Mouse (Mus musculus) hindlimb bud, embryonic 11.5 days (tissue): ENCODE data around the gene Hdhd5.

ENCODE experiments used
- DNase-seq: peaks from one replicate; pipeline ENCODE4 v3.0.0-alpha.2; 2012; ENCODE audit warnings: low read depth, low spot score; ENCODE audit errors: extremely low spot score

Hdhd5 gene

DNA sequence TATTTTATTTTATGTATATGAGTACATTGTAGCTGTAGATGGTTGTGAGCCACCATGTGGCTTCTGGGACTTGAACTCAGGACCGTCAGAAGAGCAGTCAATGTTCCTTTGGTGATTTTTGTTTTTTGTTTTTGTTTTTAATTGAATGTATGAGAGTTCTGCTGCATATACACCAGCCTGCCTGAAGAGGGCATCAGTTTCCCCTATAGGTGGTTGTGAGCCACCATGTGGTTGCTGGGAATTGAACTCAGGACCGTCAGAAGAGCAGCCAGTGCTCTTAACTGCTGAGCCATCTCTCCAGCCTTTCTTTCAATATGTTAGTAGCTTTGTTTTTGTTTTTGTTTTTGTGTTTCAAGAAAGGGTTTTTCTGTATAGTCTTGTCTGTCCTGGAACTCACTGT is 5.2 kb upstream of the Hdhd5 start:
- no peak for DNase-seq

DNA sequence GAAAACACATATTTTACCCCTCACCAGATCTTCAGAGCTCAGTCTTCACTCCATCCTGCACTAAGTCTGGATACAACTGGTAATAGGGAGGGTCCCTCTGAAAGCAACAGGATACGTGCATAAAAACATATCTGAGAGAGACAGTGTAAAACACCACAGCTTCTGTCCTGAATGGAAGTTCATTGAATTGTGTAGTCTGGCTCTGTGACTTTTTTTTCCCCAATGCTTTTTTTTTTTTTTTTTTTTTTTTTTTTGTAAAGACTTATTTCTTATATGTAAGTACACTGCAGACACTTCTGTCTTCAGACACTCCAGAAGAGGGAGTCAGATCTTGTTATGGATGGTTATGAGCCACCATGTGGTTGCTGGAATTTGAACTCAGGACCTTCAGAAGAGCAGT is 1.5 kb upstream of the Hdhd5 start:
- DNase-seq = no peak

DNA sequence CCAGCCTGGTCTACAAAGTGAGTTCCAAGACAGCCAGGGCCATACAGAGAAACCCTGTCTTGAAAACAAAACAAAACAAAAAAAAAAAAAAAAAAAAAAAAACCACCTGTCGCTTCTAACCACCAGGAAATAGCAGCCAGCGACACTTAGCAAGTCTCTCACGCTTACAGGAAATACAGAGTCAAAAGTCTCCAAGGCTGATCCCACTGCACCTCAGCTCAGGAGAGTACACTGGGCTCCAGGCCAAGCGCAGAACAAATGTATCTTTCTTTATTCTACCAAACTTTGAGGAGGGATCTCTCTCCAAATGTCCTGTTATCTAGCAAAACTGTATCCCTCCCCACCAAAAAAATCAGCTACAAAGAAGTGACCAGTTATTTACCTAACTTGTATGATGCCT is 2.0 kb downstream of the Hdhd5 start:
- no peak for DNase-seq

DNA sequence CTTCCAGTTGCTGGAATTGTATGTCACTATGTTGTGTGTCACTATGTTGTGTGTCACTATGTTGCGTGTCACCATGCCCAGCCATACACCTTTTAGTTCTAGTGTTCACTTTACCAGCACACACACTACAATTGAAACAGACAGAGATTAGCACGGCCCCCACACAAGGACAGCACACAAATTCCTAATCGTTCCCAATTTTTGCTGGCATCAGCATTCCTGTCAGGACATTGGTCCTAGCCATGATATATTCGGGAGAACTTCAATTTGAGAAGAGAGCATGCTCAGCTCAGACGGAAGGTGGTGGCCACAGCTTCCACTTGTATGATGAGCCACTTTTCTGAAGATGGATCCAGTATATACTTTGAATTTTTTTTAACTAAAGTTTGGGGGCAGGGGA is 6.3 kb downstream of the Hdhd5 start:
- no peak for DNase-seq

DNA sequence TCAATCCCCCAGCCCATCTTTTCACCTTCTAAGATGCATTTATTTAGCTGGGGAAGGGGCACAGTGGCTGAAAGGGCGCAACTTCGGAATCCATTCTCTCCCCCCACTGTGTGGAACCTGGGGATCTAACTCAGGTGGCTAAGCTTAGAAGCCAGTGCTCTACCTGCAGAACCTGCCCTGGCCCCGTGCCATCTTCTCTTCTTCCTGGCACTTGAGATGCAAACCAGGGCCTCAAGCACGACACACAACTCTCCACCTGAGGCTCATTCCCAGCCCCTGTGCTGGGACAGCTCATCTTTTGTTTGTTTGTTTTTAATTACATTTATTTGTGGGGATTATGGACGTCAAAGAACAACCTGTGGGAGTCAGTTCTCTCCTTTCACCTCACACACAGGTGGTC is 11.5 kb downstream of the Hdhd5 start:
- DNase-seq = no peak

DNA sequence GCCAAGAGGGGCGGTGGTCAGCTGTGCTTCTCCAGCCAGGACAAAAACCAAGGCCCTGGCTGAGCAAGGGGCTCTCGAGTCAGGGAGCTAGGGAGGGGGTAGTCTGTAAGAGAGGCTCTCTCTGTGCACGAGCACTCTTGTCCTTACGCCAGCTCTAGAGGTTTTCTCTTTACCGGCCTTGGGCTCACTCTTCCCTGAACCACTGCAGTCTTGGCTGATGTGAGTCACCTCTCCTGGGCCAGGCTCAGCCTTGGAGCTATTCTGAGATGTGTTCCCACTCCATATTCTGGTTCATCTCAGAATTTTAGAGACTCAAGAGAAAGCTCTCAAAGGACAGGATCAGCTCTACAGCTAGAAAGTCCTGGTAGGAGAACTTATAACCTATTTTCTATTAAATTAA is 13.8 kb downstream of the Hdhd5 start:
- DNase-seq = no peak

DNA sequence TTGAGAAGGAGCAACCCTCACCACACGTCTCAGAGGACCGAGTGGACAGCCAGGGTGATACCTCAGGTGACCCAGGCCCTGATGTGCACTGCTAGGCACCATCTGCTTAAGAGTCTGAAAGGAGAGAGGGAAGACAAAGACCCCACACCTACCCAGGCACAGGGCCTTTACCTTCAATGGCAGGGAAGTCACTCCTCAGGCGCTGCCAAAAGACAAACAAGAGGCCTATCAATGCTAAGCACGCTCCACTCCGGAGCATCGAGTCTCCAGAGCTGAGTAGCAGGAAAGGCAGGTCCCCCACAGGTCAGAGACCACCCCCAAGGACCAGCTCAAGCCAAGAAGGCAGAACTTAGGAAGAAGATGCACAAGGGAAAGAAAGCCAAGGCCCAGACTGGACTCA is 14.2 kb downstream of the Hdhd5 start:
- DNase-seq = no peak

DNA sequence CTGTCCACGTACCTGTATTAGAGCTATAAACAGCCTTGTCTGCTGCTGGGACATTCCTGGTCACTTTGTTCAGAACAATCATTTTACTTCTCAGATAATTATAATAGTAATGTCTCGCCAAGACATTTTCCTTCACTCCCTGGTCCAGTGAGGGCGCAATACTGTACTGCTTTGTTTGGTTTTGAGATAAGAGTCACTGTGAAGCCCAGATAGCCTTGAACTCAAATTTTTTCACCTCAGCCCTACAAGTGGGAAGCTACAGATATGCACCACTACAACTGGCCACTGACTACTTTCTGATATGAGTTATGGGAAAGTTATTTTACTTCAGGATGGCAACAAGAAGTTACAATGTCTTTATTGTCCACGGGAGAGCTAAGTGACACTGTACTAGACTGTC is 14.7 kb downstream of the Hdhd5 start:
- no peak for DNase-seq

DNA sequence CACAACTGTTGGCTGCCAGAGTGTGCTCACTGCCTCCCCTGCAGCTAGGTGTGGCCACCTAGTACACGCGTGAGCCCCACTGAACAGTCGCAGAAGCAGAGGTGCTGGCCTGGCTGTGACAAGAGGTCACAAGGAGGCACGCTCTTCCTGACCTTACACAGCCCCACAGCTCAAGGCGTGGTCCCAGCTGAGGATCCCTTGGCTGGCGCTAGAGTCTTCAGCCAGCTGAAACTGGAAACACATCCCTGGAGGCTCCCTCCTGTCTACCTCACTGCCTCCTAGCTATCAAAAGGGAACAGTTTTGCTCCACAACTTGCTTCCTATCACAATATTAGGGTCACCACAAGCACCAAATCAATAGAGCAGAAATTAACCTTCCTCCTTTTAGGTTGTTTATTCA is 19.9 kb downstream of the Hdhd5 start:
- no peak for DNase-seq

DNA sequence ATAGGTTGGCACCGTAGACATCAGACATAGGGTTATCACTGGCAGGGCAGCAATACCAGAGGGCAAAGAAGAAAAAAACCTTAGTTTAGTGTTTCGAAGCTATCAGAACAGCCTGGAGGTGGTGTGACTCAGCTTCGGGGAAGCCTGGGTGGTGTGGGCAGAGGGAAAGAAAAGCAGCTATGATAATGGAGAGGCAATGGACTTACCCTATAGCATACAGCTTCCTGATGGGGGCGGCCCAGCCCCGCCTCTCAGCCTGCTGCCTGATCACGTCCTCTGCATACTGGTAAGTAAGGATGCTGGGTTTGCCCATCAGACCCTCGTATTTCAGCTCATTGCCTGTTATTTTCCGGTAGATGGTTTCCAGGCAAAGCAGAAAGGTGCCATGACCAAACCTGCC is 20.7 kb downstream of the Hdhd5 start:
- DNase-seq = no peak

DNA sequence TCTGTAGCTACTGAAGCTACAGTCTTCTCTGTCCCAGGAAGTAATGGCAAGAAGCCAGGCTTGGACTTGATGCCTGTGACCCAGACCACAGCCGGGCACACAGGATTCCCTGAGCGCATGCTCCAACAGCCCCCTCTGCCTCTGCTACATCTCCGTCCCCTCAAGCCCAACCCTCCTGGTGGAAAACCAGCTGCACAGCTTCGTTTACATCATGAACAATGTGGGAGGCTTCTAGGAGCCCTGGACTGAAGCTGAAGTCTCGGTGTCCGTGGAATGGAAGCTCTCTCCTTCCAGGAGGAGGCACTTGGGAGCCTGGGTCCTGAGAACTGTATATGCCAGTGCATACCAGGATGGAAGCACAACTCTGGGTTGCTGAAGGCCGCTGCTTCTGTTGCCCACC is 21.1 kb downstream of the Hdhd5 start:
- DNase-seq = no peak

DNA sequence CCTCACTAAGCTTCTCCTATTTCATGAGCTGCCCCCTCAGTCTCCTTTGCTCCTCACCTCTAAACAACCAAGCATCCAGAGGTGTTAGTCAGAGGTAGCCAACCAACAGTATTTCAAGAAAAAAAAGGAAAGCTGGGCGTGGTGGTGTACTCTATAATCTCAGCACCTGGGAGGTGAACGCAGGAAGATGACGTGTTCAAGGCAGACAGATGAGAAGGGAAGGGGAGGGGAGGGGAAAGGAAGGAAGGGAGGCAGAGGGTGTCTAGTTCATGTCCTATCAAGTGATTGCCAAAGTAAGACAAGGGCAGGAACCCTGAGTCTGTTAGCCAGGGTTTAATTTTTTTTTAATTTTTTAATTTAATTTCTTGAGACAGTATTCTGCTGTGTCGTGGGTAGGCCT is 22.5 kb downstream of the Hdhd5 start:
- no peak for DNase-seq

DNA sequence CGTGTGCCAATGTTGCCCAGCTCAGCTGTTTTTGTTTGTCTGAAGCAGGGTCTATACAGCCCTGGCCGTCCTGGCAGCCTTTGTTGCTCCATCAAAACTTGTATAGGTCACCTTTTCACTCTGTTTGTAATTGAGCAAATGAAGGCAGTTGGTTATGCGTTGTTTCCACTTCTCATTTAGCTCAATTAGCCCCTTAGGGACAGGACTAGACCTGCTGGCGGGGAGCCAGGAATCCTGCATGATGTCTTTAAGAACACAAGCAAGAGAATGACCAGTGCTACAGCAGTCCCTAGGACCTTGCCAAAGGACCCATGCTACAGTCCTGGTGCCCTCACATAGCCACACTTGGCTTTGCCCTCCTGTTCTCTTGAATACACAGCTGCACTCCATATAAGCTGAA is 25.6 kb downstream of the Hdhd5 start:
- no peak for DNase-seq

DNA sequence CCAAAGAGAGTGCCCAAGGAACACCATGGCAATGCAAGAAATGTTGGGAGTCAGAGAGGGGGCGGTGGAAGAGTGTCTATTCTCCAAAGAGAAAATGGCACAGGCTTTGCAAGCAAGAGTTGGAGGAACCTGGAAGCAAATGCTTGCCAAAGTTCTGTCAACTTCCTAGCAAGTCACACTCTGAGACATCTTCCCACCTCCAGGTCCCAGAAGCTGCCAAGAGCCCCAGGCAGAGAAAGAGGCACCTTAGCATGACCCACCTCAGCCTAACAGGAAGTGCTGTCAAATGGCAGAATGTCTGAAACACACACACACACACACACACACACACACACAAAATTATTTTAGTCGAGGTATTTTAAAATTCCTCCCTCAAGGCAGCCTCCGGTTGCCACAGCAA is 27.1 kb downstream of the Hdhd5 start:
- no peak for DNase-seq

DNA sequence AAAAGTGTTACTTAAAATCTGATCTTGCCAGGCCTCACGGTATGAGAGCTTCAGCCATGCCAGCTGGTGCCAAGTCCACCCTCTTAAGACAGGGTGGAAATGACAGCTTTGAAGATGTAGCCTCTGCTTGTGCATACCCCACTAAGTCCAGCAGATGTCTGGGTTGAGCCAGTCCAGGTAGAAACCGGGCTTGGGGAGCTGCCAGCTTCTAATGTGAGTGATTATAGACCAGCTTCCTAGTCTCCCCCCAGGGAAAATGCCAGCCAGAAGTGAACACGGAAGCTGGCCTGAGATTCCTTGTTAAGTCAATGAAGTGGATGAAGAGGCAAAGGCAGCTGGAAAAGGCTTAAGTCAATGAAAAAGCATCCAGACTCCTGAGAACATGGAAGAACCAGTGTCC is 34.6 kb downstream of the Hdhd5 start:
- DNase-seq = no peak

DNA sequence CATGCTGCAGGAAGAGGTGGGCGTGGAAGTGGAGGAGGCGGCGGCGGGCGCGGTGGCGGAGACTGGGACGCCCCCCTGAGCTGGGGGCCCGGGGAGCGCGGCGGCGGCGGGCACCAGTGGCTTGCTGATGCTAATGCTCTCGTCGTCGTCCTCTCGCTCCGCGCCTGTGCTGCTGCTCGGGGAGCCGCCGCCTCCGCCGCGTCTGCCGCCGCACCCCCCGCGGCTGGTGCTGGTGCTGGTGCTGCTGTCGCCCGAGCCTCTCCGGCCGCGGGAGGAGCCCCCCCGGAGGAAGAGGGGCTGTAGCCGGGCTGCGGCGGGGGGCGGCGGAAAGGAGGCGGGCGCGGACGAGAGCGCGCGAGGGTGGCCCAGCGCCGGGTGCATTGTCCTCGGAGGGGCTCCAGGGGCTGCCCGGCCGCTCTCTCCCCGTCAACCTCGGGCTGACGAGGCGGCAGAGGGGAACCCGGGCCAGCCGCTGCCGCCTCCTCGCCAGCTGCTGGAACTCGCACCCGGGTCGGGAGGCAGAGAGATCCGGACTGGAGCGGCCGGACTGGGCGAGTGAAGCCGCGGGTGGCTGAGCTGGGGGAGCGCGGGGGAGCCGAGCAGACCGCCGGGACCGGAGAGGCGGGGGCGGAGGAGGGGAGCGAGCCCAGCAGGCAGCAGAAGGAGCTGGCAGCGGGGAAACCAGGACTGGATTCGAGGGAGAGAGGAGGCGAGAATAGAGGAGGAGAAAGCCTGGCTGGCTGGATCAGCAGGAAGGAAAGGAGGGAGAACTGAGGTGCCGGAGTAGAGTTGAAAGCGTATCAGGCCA is 37.5 kb downstream of the Hdhd5 start, which contains the start of gene Tmem121b:
Gene Tmem121b, minus strand, starts transcription at position 434 of the 808 bp plus-strand sequence.
- no peak for DNase-seq

DNA sequence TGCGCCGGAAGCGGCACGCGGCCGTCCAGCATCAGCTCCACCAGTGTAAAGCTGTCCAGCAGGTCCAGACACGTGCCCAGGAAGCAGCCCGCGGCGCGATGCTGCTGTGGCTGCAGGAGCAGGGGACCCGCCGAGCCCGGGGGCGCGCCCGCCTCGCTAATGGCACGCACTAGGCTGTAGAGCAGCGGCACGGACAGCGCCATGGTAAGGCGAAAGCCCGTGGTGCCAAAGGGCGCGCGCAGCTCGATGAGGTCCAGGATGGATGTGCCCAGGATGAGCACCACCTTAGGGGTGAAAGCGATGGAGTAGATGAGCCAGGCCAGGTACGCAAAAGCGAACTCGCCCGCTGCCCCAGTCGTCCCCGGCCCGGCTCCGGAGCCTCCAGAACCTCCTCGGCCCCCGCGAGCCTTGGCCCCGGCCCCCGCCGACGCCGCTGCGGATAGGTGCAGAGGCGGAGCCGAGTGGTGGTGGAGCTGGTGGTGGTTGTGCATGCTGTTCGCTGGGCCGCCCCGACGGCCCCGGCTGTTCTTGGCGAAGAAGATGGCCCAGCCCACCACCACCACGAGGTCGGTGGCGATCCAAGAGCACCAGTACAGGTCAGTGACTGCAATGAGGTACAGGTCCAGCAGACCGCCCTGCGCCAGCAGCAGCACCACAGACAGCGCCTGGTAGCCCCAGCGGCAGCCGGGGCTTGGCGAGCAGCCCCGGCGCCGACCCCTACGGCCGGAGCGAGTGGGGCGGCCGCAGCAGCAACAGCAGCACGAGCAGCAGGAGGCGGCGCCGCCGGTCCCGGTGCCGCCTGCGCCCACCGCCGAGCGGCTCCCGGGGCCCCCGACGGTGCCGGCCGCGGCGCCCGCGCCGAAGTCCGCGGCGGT is 38.4 kb downstream of the Hdhd5 start:
- DNase-seq = no peak

DNA sequence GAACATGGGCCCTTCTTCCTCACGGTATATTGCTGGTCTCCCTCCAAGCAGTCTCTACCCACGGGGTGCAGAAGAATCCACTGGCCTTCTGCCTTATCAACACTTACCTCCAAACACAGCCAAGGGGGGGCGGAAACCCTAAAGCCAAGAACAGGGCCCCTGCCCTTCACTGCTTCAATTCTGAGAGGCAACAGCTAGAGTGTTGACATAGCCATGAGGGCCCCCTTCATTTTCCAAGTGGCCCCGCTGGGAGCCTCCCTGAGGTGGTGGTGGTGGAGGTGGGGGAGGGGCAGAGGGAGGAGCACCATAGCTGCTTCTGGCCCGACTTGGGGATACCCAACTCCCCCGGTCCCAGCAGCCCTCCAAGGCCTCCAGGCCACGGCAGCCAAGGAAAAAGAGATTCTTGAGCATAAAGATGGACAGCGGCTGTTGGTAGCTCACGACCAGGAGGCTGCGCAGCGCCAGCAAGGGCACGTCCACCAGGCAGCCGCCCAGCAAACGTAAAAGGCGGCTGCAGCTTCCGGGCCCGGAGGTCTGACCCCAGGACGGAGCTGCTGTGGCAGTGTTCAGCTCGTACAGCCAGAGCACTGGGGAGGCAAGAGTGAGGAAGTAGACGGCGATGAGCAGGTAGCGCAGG is 39.1 kb downstream of the Hdhd5 start:
- DNase-seq = no peak

DNA sequence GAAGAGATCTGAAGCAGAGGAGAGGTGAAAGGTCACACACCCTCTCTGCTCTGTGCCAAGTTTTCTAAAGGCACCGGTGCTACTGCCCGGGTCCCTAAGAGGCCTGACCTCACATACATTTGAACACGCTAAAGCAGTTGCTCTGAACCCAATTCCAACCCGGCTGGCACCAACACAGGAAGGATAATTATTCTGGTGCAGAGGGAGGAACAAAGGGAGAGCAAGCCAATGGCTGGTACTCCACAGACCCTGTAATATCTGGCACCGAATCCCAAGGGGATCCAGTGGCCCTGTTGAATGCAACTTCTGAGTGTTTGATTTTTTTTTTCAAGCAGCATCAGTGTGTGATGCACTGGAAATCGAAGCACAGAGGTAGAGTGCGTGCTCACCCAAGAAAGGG is 40.1 kb downstream of the Hdhd5 start:
- no peak for DNase-seq

DNA sequence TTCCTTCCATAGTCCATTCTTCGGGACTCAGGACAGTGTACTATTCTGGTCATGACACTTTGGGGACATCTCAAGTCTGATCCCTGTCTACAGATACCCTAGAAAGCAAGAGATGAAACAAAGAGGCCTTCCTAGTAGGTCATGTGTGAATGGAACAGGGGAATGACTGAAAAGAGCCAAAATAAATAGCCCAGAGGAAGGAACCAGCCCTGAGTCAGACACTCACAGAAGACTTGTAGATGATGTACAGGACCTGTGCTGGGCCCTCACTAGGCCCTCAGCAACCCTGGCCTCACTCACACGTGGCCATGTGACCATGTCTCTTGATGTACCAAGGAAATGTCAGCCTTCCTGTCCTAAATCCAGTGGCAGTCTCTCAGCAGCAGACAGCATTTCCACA is 41.7 kb downstream of the Hdhd5 start:
- DNase-seq = no peak

DNA sequence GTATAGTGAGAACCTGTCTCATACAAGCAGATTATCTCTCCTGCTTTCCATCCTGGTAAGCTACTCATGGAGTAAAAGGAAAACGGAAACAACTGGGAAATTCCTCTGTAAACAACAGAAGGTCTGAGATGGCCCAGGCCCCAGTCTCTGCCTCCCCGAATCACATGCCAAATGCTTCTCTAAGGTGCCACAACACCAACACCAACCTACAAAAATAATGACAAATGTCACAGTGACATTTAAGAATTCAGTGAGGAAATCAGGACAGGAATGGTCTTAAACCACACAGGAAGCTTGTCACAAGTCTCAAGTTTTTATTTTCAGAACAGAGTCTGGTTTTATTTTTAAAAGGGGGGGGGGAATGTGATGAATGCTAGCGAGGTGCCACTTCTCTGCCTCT is 42.5 kb downstream of the Hdhd5 start:
- no peak for DNase-seq

DNA sequence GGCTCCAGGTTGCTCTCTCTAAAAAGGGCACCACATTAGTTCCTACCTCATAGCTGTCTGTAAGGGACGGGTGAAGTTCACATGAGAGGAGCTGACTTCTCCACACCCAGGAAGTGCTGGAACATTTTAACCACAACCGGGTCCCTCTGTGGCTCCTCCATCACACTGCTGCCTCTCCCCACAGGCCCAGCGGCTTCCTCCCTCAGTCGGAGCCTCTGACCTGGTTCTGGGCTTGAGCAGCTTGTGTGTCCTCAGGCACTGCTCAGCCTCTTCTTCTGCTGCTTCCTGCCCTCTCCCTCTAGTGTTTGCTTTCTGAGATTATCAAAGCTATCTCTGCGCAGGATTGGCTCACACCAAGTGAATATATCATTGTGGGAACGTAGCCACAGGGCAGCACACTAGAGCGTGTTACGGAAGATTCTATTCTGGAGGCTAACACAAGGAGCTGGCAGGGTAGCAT is 45.0 kb downstream of the Hdhd5 start:
- DNase-seq = no peak
